Comparison of ENCODE assay signal across 25 mouse cellular contexts in genomic region chr10:122979356-122979755, GRCm38 (mm10).
DNase-seq lines count a peak whose midpoint lies in the region; ATAC-seq and TF ChIP-seq lines count a peak whose summit lies in the region.
"Had no signal": no experiment of that assay in that cellular context is flagged by ENCODE, and none has a peak within 500 bp of the region (broad histone marks: within the 10 kb centered on the region; RNA-seq: fewer than 3 reads in every experiment).

No protein-coding gene starts in this region.

- no peak overlapping the region for H3K4me3 ChIP-seq in forebrain, postnatal 0 days (ENCODE audit: low read depth, low read length)
- H3K4me3 ChIP-seq in forebrain, embryonic 11.5 days (ENCODE audit: low read depth, low read length) = no peak overlapping the region
- H3K4me3 ChIP-seq in lung, postnatal 0 days (ENCODE audit: low read depth, low read length) = no peak overlapping the region
- H3K4me3 ChIP-seq in lung, adult 2 months (replicated peaks; ENCODE audit: extremely low read depth, low read depth, low read length) = no peak overlapping the region
- H3K4me3 ChIP-seq in CH12.LX (replicated peaks in 1 of 3; ENCODE audit: low read depth in 2 of 3, low read length in 2 of 3, poor library complexity in 1 of 3) = no peak overlapping the region
- no peak overlapping the region for H3K4me3 ChIP-seq in embryonic fibroblast, embryonic 13.5 days (ENCODE audit: insufficient read depth, low read length)
- no peak overlapping the region for H3K4me3 ChIP-seq in intestine, embryonic 15.5 days (replicated peaks)
- H3K4me3 ChIP-seq: erythroblast, embryonic 14.5 days; heart, embryonic 12.5 days; hindbrain, embryonic 10.5 days; kidney, embryonic 15.5 days; limb, embryonic 13.5 days had no signal

- no peak overlapping the region for H3K4me2 ChIP-seq in forebrain, postnatal 0 days (ENCODE audit: low read depth)
- H3K4me2 ChIP-seq in forebrain, embryonic 11.5 days (ENCODE audit: low read depth, low read length, severe bottlenecking) = no peak overlapping the region
- H3K4me2 ChIP-seq in lung, postnatal 0 days (replicated peaks; ENCODE audit: low read depth, low read length) = no peak overlapping the region
- H3K4me2 ChIP-seq in CH12.LX (ENCODE audit: insufficient read depth, low read depth, poor library complexity, severe bottlenecking) = no peak overlapping the region
- H3K4me2 ChIP-seq in intestine, embryonic 15.5 days (replicated peaks) = no peak overlapping the region
- H3K4me2 ChIP-seq: heart, embryonic 12.5 days; kidney, embryonic 15.5 days; limb, embryonic 13.5 days had no signal

- TF ChIP-seq POLR2A in lung, adult 2 months (IDR thresholded peaks at IDR 0.05; ENCODE audit: borderline replicate concordance, extremely low read depth, low read depth, low read length) = no peak
- no peak for TF ChIP-seq POLR2A in CH12.LX (IDR thresholded peaks at IDR 0.05; ENCODE audit: low read depth, low read length)
- peak; percentile 62 for TF ChIP-seq POLR2A in embryonic fibroblast, embryonic 13.5 days (IDR thresholded peaks at IDR 0.05; ENCODE audit: low read depth, low read length)

- no peaks in the 10 kb centered on the region for H3K27me3 ChIP-seq in forebrain, postnatal 0 days (ENCODE audit: insufficient read depth, low read length)
- no peaks in the 10 kb centered on the region for H3K27me3 ChIP-seq in forebrain, embryonic 11.5 days (ENCODE audit: control insufficient read depth, insufficient read depth, low read length)
- H3K27me3 ChIP-seq in lung, postnatal 0 days (replicated peaks; ENCODE audit: insufficient read depth, low read length) = no peaks in the 10 kb centered on the region
- H3K27me3 ChIP-seq in CH12.LX (replicated peaks) = no peaks in the 10 kb centered on the region
- H3K27me3 ChIP-seq in intestine, embryonic 15.5 days (replicated peaks) = no peaks in the 10 kb centered on the region
- H3K27me3 ChIP-seq: heart, embryonic 12.5 days; kidney, embryonic 15.5 days; limb, embryonic 13.5 days had no signal

- TF ChIP-seq CTCF in forebrain, postnatal 0 days (IDR thresholded peaks at IDR 0.05; ENCODE audit: low read depth) = no peak
- TF ChIP-seq CTCF in lung, postnatal 0 days (IDR thresholded peaks at IDR 0.05) = no peak
- TF ChIP-seq CTCF in lung, adult 2 months (IDR thresholded peaks at IDR 0.05; ENCODE audit: insufficient read depth, low read length) = no peak
- TF ChIP-seq CTCF in CH12.LX (conservative IDR thresholded peaks at IDR 0.05 in 1 of 2, IDR thresholded peaks at IDR 0.05 in 1 of 2; ENCODE audit: low read depth in 2 of 2, low read length in 2 of 2) = no peak
- TF ChIP-seq CTCF in embryonic fibroblast, embryonic 13.5 days (IDR thresholded peaks at IDR 0.05; ENCODE audit: borderline replicate concordance, insufficient read depth, low read length) = no peak

- TF ChIP-seq EP300 in lung, postnatal 0 days (IDR thresholded peaks at IDR 0.05) = no peak
- no peak for TF ChIP-seq EP300 in CH12.LX (IDR thresholded peaks at IDR 0.05; ENCODE audit: low read length)

- no peak overlapping the region for H3K27ac ChIP-seq in forebrain, postnatal 0 days (ENCODE audit: low read depth, low read length)
- H3K27ac ChIP-seq in forebrain, embryonic 11.5 days (ENCODE audit: low read depth, low read length) = no peak overlapping the region
- H3K27ac ChIP-seq in lung, postnatal 0 days (ENCODE audit: low read length) = no peak overlapping the region
- H3K27ac ChIP-seq in CH12.LX (ENCODE audit: insufficient read depth, low read depth) = no peak overlapping the region
- peak overlapping the region; percentile 30 for H3K27ac ChIP-seq in embryonic fibroblast, embryonic 13.5 days (ENCODE audit: insufficient read depth, low read length)
- H3K27ac ChIP-seq in intestine, embryonic 15.5 days = no peak overlapping the region
- H3K27ac ChIP-seq: hindbrain, embryonic 10.5 days; kidney, embryonic 15.5 days; limb, embryonic 13.5 days; macrophage had no signal

- no peak overlapping the region for H3K9ac ChIP-seq in forebrain, postnatal 0 days
- no peak overlapping the region for H3K9ac ChIP-seq in forebrain, embryonic 11.5 days (ENCODE audit: low read length)
- H3K9ac ChIP-seq in lung, postnatal 0 days (replicated peaks; ENCODE audit: low read depth) = no peak overlapping the region
- H3K9ac ChIP-seq in CH12.LX (ENCODE audit: insufficient read depth, low read depth) = no peak overlapping the region
- no peak overlapping the region for H3K9ac ChIP-seq in intestine, embryonic 15.5 days
- H3K9ac ChIP-seq: heart, embryonic 12.5 days; kidney, embryonic 15.5 days; limb, embryonic 13.5 days had no signal

- no peak for DNase-seq in forebrain, postnatal 0 days
- DNase-seq in forebrain, embryonic 11.5 days (ENCODE audit: low spot score) = no peak
- DNase-seq in lung, postnatal 0 days (ENCODE audit: low spot score) = no peak
- DNase-seq in lung, adult 2 months = no peak
- DNase-seq in CH12.LX (ENCODE audit: extremely low read depth) = no peak
- DNase-seq in ovary, adult 18-20 months (ENCODE audit: low spot score) = no peak
- DNase-seq: adrenal gland, postnatal 14 days; B cell, adult 2 months; cerebellum, adult 9-10 months; gastrocnemius, postnatal 10 days; heart, postnatal 10 days; kidney, adult 11 months; kidney, postnatal 4 days; layer of hippocampus, adult 9-11 months; right cerebral cortex, postnatal 14 days; thymus, postnatal 25 days had no signal

- H3K36me3 ChIP-seq in forebrain, postnatal 0 days (ENCODE audit: insufficient read depth) = 0 out of 2 replicates have a peak, but pooled peaks cover 16% of the 10 kb centered on the region
- peaks cover 4% of the 10 kb centered on the region; the same call in 1 of the 2 replicates for H3K36me3 ChIP-seq in forebrain, embryonic 11.5 days (ENCODE audit: control insufficient read depth, insufficient read depth, low read length)
- H3K36me3 ChIP-seq in lung, postnatal 0 days (ENCODE audit: insufficient read depth, low read length) = no peaks in the 10 kb centered on the region
- H3K36me3 ChIP-seq in CH12.LX (replicated peaks in 1 of 2; ENCODE audit: control insufficient read depth in 1 of 2, insufficient read depth in 1 of 2, low read length in 1 of 2) = peaks cover 0 to 18% of the 10 kb centered on the region in 2 experiments
- peaks cover 4% of the 10 kb centered on the region; the same call in 1 of the 2 replicates for H3K36me3 ChIP-seq in intestine, embryonic 15.5 days

- dilution Hi-C loops in CH12.LX (cut with MboI; ENCODE audit: extremely low pct_ligation_motif_present, extremely low pct_unique_long_range_greater_than_20kb, low sequenced_read_pairs) = no loop called here

- no peak for TF ChIP-seq RAD21 in CH12.LX (IDR thresholded peaks at IDR 0.05; ENCODE audit: low read depth, low read length)

- ATAC-seq in forebrain, postnatal 0 days = peak; percentile 23; the same call in 1 of the 2 replicates
- ATAC-seq in forebrain, embryonic 11.5 days (replicated peaks; ENCODE audit: low FRiP score) = no peak
- ATAC-seq in lung, postnatal 0 days = 0 out of 2 replicates have a peak, but pooled peaks have one; percentile 5
- ATAC-seq in intestine, embryonic 15.5 days = no peak
- ATAC-seq: forebrain, embryonic 14.5 days had no signal

- no peaks in the 10 kb centered on the region for H3K9me3 ChIP-seq in forebrain, postnatal 0 days (ENCODE audit: low read length)
- no peaks in the 10 kb centered on the region for H3K9me3 ChIP-seq in forebrain, embryonic 11.5 days (ENCODE audit: control insufficient read depth, low read length)
- no peaks in the 10 kb centered on the region for H3K9me3 ChIP-seq in lung, postnatal 0 days (ENCODE audit: low read length)
- no peaks in the 10 kb centered on the region for H3K9me3 ChIP-seq in CH12.LX (replicated peaks; ENCODE audit: low read length)
- H3K9me3 ChIP-seq in intestine, embryonic 15.5 days = no peaks in the 10 kb centered on the region
- H3K9me3 ChIP-seq: kidney, embryonic 15.5 days had no signal

- peaks cover 9% of the 10 kb centered on the region; the same call in 1 of the 2 replicates for H3K4me1 ChIP-seq in forebrain, postnatal 0 days (ENCODE audit: insufficient read depth)
- H3K4me1 ChIP-seq in forebrain, embryonic 11.5 days (replicated peaks; ENCODE audit: control insufficient read depth, insufficient read depth, low read length) = no peaks in the 10 kb centered on the region
- peaks cover 7% of the 10 kb centered on the region; the same call in 1 of the 2 replicates for H3K4me1 ChIP-seq in lung, postnatal 0 days (ENCODE audit: insufficient read depth, low read depth, low read length)
- H3K4me1 ChIP-seq in lung, adult 2 months (ENCODE audit: control insufficient read depth, insufficient read depth, low read length) = peaks cover 18% of the 10 kb centered on the region
- H3K4me1 ChIP-seq in CH12.LX (ENCODE audit: control insufficient read depth in 1 of 2, insufficient read depth in 2 of 2) = peaks cover 3 to 14% of the 10 kb centered on the region in 2 experiments; a peak in 3 of 4 replicates
- H3K4me1 ChIP-seq in embryonic fibroblast, embryonic 13.5 days (ENCODE audit: control insufficient read depth, insufficient read depth, low read length) = no peaks in the 10 kb centered on the region
- peaks cover 5% of the 10 kb centered on the region; the same call in 1 of the 2 replicates for H3K4me1 ChIP-seq in intestine, embryonic 15.5 days (replicated peaks)

- H3K79me2 ChIP-seq in CH12.LX (replicated peaks; ENCODE audit: control insufficient read depth, extremely low read depth, insufficient read depth, poor library complexity, severe bottlenecking) = peaks cover 8% of the 10 kb centered on the region

- in situ Hi-C loops in CH12.LX (cut with MboI; ENCODE audit: low pct_ligation_motif_present, low pct_unique_long_range_greater_than_20kb, low sequenced_read_pairs) = no loop called here

TF ChIP-seq in CH12.LX, 34 proteins besides CTCF, POLR2A, EP300 and RAD21:
- TF ChIP-seq MEF2A (IDR thresholded peaks at IDR 0.05; ENCODE audit: borderline replicate concordance, low read depth, low read length) (no peak), MAFK (IDR thresholded peaks at IDR 0.05; ENCODE audit: insufficient replicate concordance, low read length) (0 out of 2 replicates have a peak, but pooled peaks have one; percentile 11)
TF ChIP-seq in CH12.LX: peak in this region for 1.

Comparison
In these comparisons a context has a peak if more than half of its experiments do, and no peak if none do; other contexts are left out.
1. ATAC-seq: peak in forebrain, postnatal 0 days (single experiment) and lung, postnatal 0 days (single experiment); none in forebrain, embryonic 11.5 days (single experiment) and intestine, embryonic 15.5 days (single experiment).